Mouse (Mus musculus) Patski (cell line): ENCODE results near the gene 2300003K06Rik. TPM values are rescaled to one million over a fixed set of nuclear protein-coding genes. Genes with fewer than 3 reads are reported as not detected.

ENCODE experiments used
- ATAC-seq: fragments of 100-300 bp; one replicate; pipeline ENCODE4 v1.8.0; 2021
- CTCF ChIA-PET: fragments of 350-600 bp; sonication (Branson Sonifier 250); formaldehyde crosslinking; loops from one replicate; lab custom pipeline; 2022; ENCODE audit warnings: inconsistent platforms; lab: Charles Lee
- POLR2A ChIA-PET: fragments of 350-600 bp; sonication (Branson Sonifier 250); formaldehyde crosslinking; loops from one replicate; lab custom pipeline; 2022; ENCODE audit warnings: antibody characterized with exemption, inconsistent platforms; lab: Charles Lee
- DNase-seq: peaks from one replicate; pipeline ENCODE4 v3.0.0-alpha.2; 2011; ENCODE audit warnings: low read depth, low spot score
- H3K27me3 ChIP-seq: fragments of 371-371 bp; one replicate; pipeline ENCODE4 v1.5.1; 2021
- CTCF ChIP-seq: fragments of 100-300 bp; IDR thresholded peaks from one replicate; pipeline ENCODE4 v1.5.1; 2021
- in situ Hi-C: fragments of 300-500 bp; cut with MboI; formaldehyde crosslinking; loops from 3 replicates; pipeline ENCODE4 v1.11.1; 2018; ENCODE audit warnings: low pct_unique_long_range_greater_than_20kb, mixed read lengths
- polyA plus RNA-seq: library from polyadenylated mRNA; unstranded; gene quantifications from one replicate; pipeline ENCODE4 v1.2.3, GENCODE M21; 2021

Gene 2300003K06Rik
- polyA plus RNA-seq, 1 experiment from 2014 or later: not detected

DNA sequence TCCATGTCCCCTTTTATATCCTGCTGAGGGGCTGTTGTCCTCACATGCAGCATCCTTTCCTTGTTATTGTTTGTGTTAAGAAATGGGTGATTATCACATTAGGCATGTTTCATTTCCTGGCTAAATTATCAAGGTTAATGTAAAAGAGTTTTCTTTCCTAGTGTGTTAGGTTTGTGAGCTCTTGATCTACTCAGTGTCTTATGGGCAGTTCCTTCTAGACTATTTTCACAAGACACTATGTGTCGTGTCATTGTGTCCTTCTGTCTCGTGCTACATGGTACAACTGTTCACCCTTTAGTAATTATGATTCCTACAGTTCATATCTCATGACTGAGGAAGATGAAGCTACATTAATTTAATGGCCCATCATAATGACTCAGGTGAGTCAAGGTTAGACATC is 44.5 kb downstream of the 2300003K06Rik start, which contains the start of gene Gm11596:
Gene Gm11596, minus strand, starts transcription at position 101 of the 400 bp plus-strand sequence.
- in situ Hi-C loops: no loop called here
- ChIA-PET CTCF (no interaction called here), POLR2A (no interaction called here)
- H3K27me3 ChIP-seq: no peaks in the 10 kb centered on the region
- TF ChIP-seq CTCF: no peak
- DNase-seq (no peak), ATAC-seq (no peak)

Other genes with a start within 250 kb of the 2300003K06Rik start
- gene Krtap1-3, start 246.7 kb downstream of the 2300003K06Rik start, polyA plus RNA-seq: not detected
- gene Krtap9-3, start 240.0 kb downstream of the 2300003K06Rik start, polyA plus RNA-seq: not detected
- not detected for gene Gm11938, start 234.8 kb downstream of the 2300003K06Rik start, polyA plus RNA-seq
- gene Gm11937, start 227.9 kb downstream of the 2300003K06Rik start, polyA plus RNA-seq: not detected
- gene Krtap2-4, start 223.2 kb downstream of the 2300003K06Rik start, polyA plus RNA-seq: not detected
- gene Gm11562, start 217.6 kb downstream of the 2300003K06Rik start, polyA plus RNA-seq: not detected
- gene Krtap4-1, start 209.8 kb downstream of the 2300003K06Rik start, polyA plus RNA-seq: not detected
- not detected for gene Krtap4-2, start 203.0 kb downstream of the 2300003K06Rik start, polyA plus RNA-seq
- gene Krtap4-7, start 194.0 kb downstream of the 2300003K06Rik start, polyA plus RNA-seq: not detected
- not detected for gene Gm11555, start 187.8 kb downstream of the 2300003K06Rik start, polyA plus RNA-seq
- not detected for gene Gm11563, start 179.1 kb downstream of the 2300003K06Rik start, polyA plus RNA-seq
- not detected for gene Krtap4-6, start 172.1 kb downstream of the 2300003K06Rik start, polyA plus RNA-seq
- not detected for gene Gm14190, start 147.3 kb downstream of the 2300003K06Rik start, polyA plus RNA-seq
- not detected for gene Gm14180, start 103.8 kb downstream of the 2300003K06Rik start, polyA plus RNA-seq
- gene Gm11595, start 65.2 kb downstream of the 2300003K06Rik start, polyA plus RNA-seq: not detected
- gene Krtap4-8, start 57.4 kb downstream of the 2300003K06Rik start, polyA plus RNA-seq: 0.06 TPM
- gene Krtap4-9, start 52.9 kb downstream of the 2300003K06Rik start, polyA plus RNA-seq: not detected
- not detected for gene Gm11596, start 44.6 kb downstream of the 2300003K06Rik start, polyA plus RNA-seq
- gene Gm11569, start 39.1 kb downstream of the 2300003K06Rik start, polyA plus RNA-seq: not detected
- gene Gm11554, start 33.6 kb downstream of the 2300003K06Rik start, polyA plus RNA-seq: not detected
- not detected for gene Krtap4-13, start 28.2 kb downstream of the 2300003K06Rik start, polyA plus RNA-seq
- gene Gm11564, start 22.4 kb downstream of the 2300003K06Rik start, polyA plus RNA-seq: not detected
- not detected for gene Krtap4-16, start 13.5 kb upstream of the 2300003K06Rik start, polyA plus RNA-seq
- gene Gm11568, start 19.9 kb upstream of the 2300003K06Rik start, polyA plus RNA-seq: not detected
- not detected for gene Gm11559, start 26.4 kb upstream of the 2300003K06Rik start, polyA plus RNA-seq
- not detected for gene Krtap9-1, start 35.3 kb upstream of the 2300003K06Rik start, polyA plus RNA-seq
- gene Gm11567, start 41.1 kb upstream of the 2300003K06Rik start, polyA plus RNA-seq: not detected
- gene Krtap31-1, start 69.9 kb upstream of the 2300003K06Rik start, polyA plus RNA-seq: not detected
- gene Gm11565, start 76.7 kb upstream of the 2300003K06Rik start, polyA plus RNA-seq: not detected
- not detected for gene Krtap31-2, start 98.2 kb upstream of the 2300003K06Rik start, polyA plus RNA-seq
- not detected for gene Krtap9-5, start 110.4 kb upstream of the 2300003K06Rik start, polyA plus RNA-seq
- not detected for gene Krtap29-1, start 141.0 kb upstream of the 2300003K06Rik start, polyA plus RNA-seq
- gene Krtap16-1, start 148.5 kb upstream of the 2300003K06Rik start, polyA plus RNA-seq: not detected
- gene Krtap17-1, start 155.9 kb upstream of the 2300003K06Rik start, polyA plus RNA-seq: not detected
- gene Krt33a, start 178.1 kb upstream of the 2300003K06Rik start, polyA plus RNA-seq: not detected
- gene Krt33b, start 191.8 kb upstream of the 2300003K06Rik start, polyA plus RNA-seq: 0.18 TPM
- gene Krt34, start 203.5 kb upstream of the 2300003K06Rik start, polyA plus RNA-seq: not detected
- gene Krt31, start 212.5 kb upstream of the 2300003K06Rik start, polyA plus RNA-seq: not detected